Mouse (Mus musculus) cerebellum, adult 11 months (tissue): ENCODE data around the gene Olfr446.

Source experiments
- DNase-seq: peaks from one replicate; pipeline ENCODE4 v3.0.0; 2022

Olfr446 gene

GRCm38 (mm10) chr6:42921077-42921476 is at the start of gene Olfr446:
TSS of gene Olfr446 (plus strand) at chr6:42921377.
- DNase-seq, result no peak

DNA sequence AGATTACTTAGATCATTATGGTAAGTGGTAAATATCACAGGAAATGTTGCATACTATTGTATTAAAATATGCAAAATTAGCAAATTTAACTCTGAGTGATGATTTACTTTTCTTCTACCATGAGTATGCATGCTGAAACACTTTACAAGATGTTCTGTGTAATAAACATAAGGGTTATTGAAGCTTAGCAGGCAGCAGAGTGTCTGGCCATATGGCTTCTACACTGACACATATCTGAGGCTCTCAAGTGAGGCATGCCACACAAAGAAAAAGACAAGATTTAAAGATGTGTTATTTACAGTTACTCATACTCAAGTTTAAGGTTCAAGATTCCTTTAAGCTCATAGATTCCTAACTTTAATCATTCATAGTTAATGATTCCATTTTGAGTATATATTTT is 44.9 kb upstream of the Olfr446 start:
- DNase-seq, result no peak

GRCm38 (mm10) chr6:42890141-42890540 is 31.0 kb upstream of the Olfr446 start, which contains the start of gene Olfr448:
TSS of gene Olfr448 (plus strand) at chr6:42890441.
- no peak for DNase-seq

DNA sequence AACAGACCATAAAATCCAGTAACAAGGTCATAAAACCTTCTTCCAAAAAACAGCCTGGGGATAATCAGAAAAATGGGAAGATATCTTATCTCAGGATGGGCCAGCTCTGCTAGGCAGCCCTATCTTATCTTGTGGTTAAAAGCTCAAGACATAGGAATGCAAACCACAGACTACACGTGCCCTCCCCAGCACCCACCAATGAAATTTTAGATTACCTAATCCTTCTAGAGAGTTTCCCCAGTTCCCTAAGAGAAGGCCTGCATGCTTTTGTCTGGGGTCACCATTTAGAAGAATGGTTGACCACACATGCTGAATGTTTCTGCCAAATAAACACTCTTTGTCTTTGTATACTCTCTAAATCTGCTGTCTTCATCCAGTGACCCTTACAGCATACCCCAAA is 20.8 kb upstream of the Olfr446 start:
- DNase-seq, result no peak

DNA sequence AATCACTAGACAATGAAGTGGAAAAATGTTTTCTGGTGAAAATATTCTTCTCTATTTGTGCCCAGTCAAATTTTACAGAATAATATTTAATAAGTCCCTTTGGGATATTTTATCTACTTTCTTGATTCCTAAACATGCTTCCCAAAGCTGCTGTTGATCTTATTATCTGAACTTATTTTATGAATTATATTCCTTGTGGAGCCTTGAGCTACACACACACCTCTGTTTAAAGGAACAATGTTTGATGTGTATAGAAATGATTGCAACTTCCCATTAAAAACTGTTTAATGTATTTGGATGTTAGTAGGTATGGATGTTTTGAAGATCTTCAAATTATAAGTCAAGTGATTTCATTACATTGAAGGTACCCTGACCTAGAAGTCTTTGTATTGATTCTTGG is 12.6 kb upstream of the Olfr446 start, which contains the start of gene Olfr447:
TSS of gene Olfr447 (plus strand) at position 301 of the 400 bp plus-strand sequence.
- DNase-seq, result no peak

GRCm38 (mm10) chr6:42948767-42949166 is 27.6 kb downstream of the Olfr446 start, which contains the start of gene Olfr444:
TSS of gene Olfr444 (plus strand) at chr6:42949067.
- no peak for DNase-seq

- no peak for DNase-seq
Measured at GRCm38 (mm10) chr6:42980377-42980776, 59.2 kb downstream of the Olfr446 start.
